Mouse (Mus musculus) forebrain, embryonic 13.5 days (tissue): Measurements from ENCODE around the gene Myh10. TPM values are rescaled to one million over a fixed set of nuclear protein-coding genes. Genes with fewer than 3 reads are reported as not detected.
"Not testable (repeated sequence)": the region's sequence is repeated elsewhere in the genome, so short reads cannot be mapped to it uniquely, and the experiment has no call there.

Source experiments
- ATAC-seq: fragments of 200-750 bp; cut with Nextera tagmentation; 2 replicates; pipeline ENCODE4 v1.8.0; 2017
- H3K27ac ChIP-seq: fragments of 300-500 bp; sonication (generic); 2 replicates; pipeline ENCODE4 v1.5.1; 2015; ENCODE audit warnings: inconsistent platforms, mild to moderate bottlenecking, moderate library complexity
- H3K27me3 ChIP-seq: fragments of 300-500 bp; sonication (generic); 2 replicates; pipeline ENCODE4 v1.6.1; 2015; ENCODE audit warnings: mild to moderate bottlenecking, inconsistent platforms
- H3K36me3 ChIP-seq: fragments of 300-500 bp; sonication (generic); 2 replicates; pipeline ENCODE4 v1.6.1; 2015; ENCODE audit warnings: mild to moderate bottlenecking, inconsistent platforms; ENCODE audit not compliant: poor library complexity, severe bottlenecking
- H3K4me1 ChIP-seq: fragments of 300-500 bp; sonication (generic); 2 replicates; pipeline ENCODE4 v1.6.1; 2015; ENCODE audit warnings: inconsistent platforms
- H3K4me2 ChIP-seq: fragments of 300-500 bp; sonication (generic); 2 replicates; pipeline ENCODE4 v1.6.1; 2015; ENCODE audit warnings: inconsistent platforms, mild to moderate bottlenecking, moderate library complexity
- H3K4me3 ChIP-seq: fragments of 300-500 bp; sonication (generic); 2 replicates; pipeline ENCODE4 v1.5.1; 2015; ENCODE audit warnings: mild to moderate bottlenecking, inconsistent platforms
- H3K9ac ChIP-seq: fragments of 300-500 bp; sonication (generic); 2 replicates; pipeline ENCODE4 v1.6.1; 2015; ENCODE audit warnings: mild to moderate bottlenecking, inconsistent platforms
- H3K9me3 ChIP-seq: fragments of 300-500 bp; sonication (generic); replicated peaks from 2 replicates; pipeline ENCODE4 v1.6.1; 2016; ENCODE audit warnings: inconsistent platforms
- WGBS: fragments of 180-500 bp; shearing (Covaris S2); methylation state at CpG from one replicate; pipeline ENCODE4 v1.1.7; 2015; 5-methylcytosine and 5-hydroxymethylcytosine counted together
- polyA plus RNA-seq: library from polyadenylated mRNA; unstranded; fragments of >200 nt; fragmentation: Nextera tagmentation; extraction: Ambion mirVana; gene quantifications from 2 replicates; pipeline ENCODE4 v1.2.1, GENCODE M21; 2015

The Myh10 gene
- polyA plus RNA-seq, 1 experiment from 2014 or later = 108 TPM

DNA sequence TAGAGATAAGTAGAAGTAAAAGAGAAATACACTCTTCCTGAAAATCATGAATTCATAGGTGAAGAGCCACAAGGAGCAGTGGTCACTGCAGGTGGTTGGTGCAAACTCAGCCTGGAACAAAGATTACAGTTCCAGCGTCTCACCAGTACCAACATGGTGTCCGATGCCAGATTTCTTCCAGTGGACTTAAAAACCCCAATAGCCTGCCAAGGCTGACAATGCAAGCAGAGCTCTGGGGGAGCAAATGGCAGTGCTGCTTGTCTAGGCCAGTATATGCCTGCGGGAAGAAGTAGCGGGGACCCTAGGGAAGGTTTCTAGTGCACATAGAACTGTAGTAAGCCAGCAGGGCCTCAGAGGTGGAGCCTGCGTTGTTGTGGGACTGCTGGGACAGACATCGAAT lies 40.7 kb downstream of the Myh10 start:
- Histone ChIP-seq H3K9me3 (no peaks in the 10 kb centered on the region), H3K4me3 (no peak overlapping the region), H3K4me2 (no peak overlapping the region), H3K27ac (no peak overlapping the region), H3K36me3 (peaks cover 37% of the 10 kb centered on the region), H3K9ac (no peak overlapping the region), H3K27me3 (no peaks in the 10 kb centered on the region), H3K4me1 (no peaks in the 10 kb centered on the region)
- no peak for ATAC-seq
- 89% methylated on average over 6 of the region's 6 CpGs for whole genome bisulfite sequencing

DNA sequence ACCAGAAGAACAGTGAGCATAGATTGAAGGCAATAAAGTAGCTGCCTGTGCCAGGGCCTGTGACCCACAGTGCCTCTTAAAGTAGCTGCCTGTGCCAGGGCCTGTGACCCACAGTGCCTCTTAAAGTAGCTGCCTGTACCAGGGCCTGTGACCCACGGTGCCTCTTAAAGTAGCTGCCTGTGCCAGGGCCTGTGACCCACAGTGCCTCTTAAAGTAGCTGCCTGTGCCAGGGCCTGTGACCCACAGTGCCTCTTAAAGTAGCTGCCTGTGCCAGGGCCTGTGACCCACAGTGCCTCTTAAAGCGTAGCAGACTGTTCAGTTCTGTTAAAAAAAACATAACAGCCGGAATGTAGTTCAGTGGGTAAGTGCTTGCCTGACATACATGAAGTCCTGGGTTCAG lies 42.0 kb downstream of the Myh10 start:
- H3K4me1 ChIP-seq, H3K27me3 ChIP-seq, H3K27ac ChIP-seq, H3K9me3 ChIP-seq, H3K4me3 ChIP-seq, ATAC-seq, H3K4me2 ChIP-seq, H3K9ac ChIP-seq: not testable (repeated sequence)
- peaks cover 38% of the 10 kb centered on the region for H3K36me3 ChIP-seq
- 95% methylated on average over 3 of the region's 3 CpGs for WGBS

DNA sequence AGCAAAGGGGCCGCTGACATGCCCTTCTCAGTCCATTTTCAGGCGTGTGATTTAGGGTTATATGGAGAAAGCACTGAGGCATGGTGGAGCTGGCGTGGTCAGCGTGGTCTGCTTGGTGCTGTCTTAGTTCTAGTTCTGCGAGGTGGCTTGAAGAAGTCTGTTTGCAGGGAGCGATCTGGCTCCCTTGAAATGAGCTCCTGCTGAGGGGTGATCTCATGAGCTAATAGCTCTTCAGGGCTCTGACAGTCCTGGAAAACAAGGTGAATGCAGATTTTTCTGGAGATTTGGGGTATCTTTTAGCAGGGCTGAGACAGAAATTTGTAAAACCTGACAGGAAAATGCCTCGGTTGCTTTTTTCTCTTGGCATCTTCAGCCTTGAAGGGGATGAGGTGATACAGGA lies 48.1 kb downstream of the Myh10 start:
- no peak for ATAC-seq
- WGBS = 91% methylated on average over 7 of the region's 7 CpGs
- peaks cover 60% of the 10 kb centered on the region for H3K36me3 ChIP-seq

DNA sequence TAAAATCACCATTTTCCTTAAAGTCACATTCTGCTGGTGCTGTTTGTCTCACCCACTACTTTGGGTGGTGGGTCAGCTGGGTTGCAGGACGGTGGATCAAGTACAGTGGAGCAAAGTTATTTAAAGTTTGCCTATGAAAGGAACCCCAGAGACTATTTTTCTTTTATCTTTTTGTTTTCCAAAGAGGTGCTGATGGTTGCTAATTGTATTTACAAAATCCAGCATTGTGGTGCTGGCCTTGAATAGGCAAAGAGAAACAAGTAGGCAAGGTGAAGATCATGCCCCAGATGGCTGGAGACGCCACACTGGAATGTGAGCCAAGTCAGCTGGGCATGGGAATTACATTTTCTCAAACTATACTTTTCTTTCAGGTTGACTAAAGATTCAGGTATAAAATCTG lies 51.3 kb downstream of the Myh10 start:
- WGBS = 78% methylated on average over 2 of the region's 2 CpGs
- Histone ChIP-seq H3K9ac (no peak overlapping the region), H3K9me3 (no peaks in the 10 kb centered on the region), H3K27ac (no peak overlapping the region), H3K27me3 (no peaks in the 10 kb centered on the region), H3K4me2 (no peak overlapping the region), H3K36me3 (peaks cover 62% of the 10 kb centered on the region), H3K4me1 (no peaks in the 10 kb centered on the region; the same call in 1 of the 2 replicates), H3K4me3 (no peak overlapping the region)
- no peak for ATAC-seq

More for the DNA sequence above, 48.1 kb downstream of the Myh10 start:
- H3K27ac ChIP-seq = no peak overlapping the region
- no peaks in the 10 kb centered on the region for H3K4me1 ChIP-seq
- H3K9ac ChIP-seq = no peak overlapping the region
- H3K9me3 ChIP-seq = no peaks in the 10 kb centered on the region
- no peak overlapping the region for H3K4me3 ChIP-seq
- H3K27me3 ChIP-seq = no peaks in the 10 kb centered on the region
- H3K4me2 ChIP-seq = no peak overlapping the region

DNA sequence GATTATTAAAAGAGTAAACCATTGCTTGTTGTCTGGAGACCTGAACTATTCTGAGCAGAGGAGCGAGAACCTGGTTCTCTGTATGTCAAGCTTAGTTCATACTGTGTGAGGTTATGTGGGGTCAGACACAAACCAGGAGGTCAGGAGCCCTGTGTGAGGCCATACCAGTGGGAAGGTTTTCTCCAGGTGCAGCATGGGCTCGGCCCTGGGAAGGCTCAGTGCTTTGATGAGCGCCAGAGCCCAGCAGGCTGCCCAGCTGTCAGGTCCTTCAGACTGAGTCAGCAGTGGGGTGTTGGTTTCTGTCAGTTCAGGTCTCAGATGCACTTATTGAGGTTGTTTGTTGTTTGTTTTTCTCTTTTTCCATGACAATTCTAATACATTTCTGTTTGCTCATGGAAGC lies 52.8 kb downstream of the Myh10 start:
- Histone ChIP-seq H3K36me3 (peaks cover 59% of the 10 kb centered on the region), H3K27ac (no peak overlapping the region)
- ATAC-seq = no peak

DNA sequence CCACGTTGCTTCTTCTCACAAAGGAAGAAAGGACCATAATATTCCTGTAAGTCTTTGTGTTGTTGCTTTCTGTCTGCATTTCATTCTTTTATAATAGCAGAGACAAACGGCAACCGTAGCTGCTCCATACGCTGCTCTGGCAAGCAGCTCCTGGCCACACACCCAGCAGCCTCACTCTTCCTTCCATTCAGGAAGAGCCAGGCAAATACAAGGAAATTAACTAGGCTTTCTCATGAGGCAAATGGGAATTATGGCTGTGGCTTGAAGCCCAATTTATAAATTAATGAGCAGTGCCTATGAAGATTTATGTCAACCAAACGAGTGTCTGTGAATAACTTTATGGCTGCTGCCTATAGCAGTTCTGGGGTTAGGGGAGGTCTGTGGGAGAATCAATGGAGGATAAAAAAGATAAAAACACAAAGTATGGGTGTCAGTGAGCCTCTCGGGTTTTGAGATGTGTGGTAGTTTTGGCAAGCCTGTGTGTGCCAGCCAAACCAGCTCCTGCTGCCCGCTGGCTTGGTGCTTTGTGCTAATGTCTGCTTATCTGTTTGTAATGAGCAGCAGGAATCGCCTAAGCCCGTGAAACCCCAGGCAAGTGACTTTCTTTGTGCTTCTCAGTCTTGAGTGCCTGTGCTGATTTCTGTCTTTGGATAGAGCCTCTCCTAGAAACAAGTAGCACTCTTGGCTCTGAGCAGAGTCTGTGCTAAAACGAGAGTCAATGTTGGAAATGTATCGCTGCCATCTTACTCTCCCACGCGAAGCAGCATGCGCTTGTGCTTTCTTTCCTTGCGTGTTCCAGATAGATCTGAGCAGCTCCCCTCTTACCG lies 54.2 kb downstream of the Myh10 start:
- WGBS = 73% methylated on average over 16 of the region's 16 CpGs
- H3K9ac ChIP-seq = no peak overlapping the region
- H3K4me2 ChIP-seq = no peak overlapping the region
- H3K4me3 ChIP-seq = no peak overlapping the region
- no peaks in the 10 kb centered on the region for H3K9me3 ChIP-seq
- ATAC-seq = no peak
- peak overlapping the region; percentile 45 for H3K27ac ChIP-seq
- no peaks in the 10 kb centered on the region; the same call in 1 of the 2 replicates for H3K4me1 ChIP-seq
- peaks cover 48% of the 10 kb centered on the region for H3K36me3 ChIP-seq
- H3K27me3 ChIP-seq = no peaks in the 10 kb centered on the region

More for the DNA sequence above, 52.8 kb downstream of the Myh10 start:
- no peaks in the 10 kb centered on the region for H3K9me3 ChIP-seq
- no peak overlapping the region for H3K4me2 ChIP-seq
- no peak overlapping the region for H3K4me3 ChIP-seq
- no peaks in the 10 kb centered on the region; the same call in 1 of the 2 replicates for H3K4me1 ChIP-seq
- no peak overlapping the region for H3K9ac ChIP-seq
- WGBS = 83% methylated on average over 3 of the region's 3 CpGs
- H3K27me3 ChIP-seq = no peaks in the 10 kb centered on the region

DNA sequence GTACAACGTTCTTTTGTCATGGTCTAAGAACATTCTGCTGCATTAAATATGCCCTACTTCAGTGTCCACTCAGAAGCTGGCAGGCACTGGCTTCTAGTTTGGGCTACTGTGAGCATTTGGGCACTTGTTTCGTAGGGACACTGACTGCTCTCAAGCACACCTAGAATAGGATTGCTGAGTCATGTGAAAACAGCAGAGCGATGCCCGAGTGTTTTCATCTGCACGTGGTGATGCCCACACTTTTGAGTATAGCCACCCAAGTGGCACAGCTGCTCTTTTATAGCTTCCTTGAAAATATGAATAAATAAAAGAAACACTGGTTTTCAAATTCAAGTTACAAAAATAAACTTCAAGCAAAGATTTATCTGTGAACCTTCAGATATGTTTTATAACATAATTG lies 56.8 kb downstream of the Myh10 start:
- Histone ChIP-seq H3K9me3 (no peaks in the 10 kb centered on the region), H3K4me2 (no peak overlapping the region), H3K27me3 (no peaks in the 10 kb centered on the region), H3K9ac (no peak overlapping the region), H3K27ac (no peak overlapping the region), H3K4me1 (no peaks in the 10 kb centered on the region; the same call in 1 of the 2 replicates), H3K4me3 (no peak overlapping the region), H3K36me3 (peaks cover 51% of the 10 kb centered on the region)
- 87% methylated on average over 5 of the region's 5 CpGs for WGBS
- no peak for ATAC-seq

DNA sequence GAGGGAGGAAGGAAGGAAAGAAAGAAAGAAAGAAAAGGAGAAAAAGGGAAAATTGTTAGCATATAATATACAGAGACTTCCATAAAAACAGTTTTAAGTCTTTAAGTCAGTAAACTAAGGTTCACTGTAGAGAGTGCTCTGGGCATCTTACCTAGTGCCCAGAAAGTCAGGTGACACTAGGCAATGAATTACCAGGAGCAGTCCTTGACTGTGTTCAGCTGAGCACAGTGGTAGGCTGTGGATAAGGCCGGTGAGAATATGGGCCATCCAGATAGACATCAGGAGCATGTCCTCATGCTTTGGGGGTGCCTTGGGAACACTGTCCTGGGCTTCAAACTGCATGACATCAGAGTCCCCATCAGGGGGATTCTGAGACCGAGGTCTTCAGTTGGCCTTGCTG lies 58.8 kb downstream of the Myh10 start:
- no peak overlapping the region for H3K9ac ChIP-seq
- no peak overlapping the region for H3K27ac ChIP-seq
- no peak for ATAC-seq
- no peaks in the 10 kb centered on the region for H3K9me3 ChIP-seq
- peaks cover 12% of the 10 kb centered on the region for H3K4me1 ChIP-seq
- H3K4me3 ChIP-seq = no peak overlapping the region
- WGBS = 90% methylated on average over 2 of the region's 2 CpGs
- H3K36me3 ChIP-seq = peaks cover 49% of the 10 kb centered on the region
- H3K27me3 ChIP-seq = no peaks in the 10 kb centered on the region
- H3K4me2 ChIP-seq = no peak overlapping the region

DNA sequence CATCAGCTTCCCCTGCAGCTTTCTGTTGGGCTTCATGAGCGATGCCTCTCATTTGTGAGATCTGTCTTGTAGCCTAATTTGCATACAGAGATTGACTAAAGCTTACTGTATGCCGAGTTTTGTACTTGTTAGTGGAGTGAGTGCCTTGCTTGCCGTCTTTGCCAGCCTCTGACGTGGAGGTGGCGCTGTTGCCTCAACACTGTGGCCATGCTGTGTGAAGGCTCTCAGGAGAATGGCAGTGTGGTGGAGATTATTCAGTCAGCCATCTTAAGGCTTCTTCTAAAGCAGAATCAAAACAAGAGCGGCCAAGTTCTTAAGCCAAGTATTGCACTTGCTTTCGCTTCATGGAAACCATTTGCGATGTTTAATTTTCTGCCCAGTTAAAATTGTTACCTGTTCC lies 59.6 kb downstream of the Myh10 start:
- H3K9me3 ChIP-seq = no peaks in the 10 kb centered on the region
- no peak overlapping the region for H3K27ac ChIP-seq
- H3K4me3 ChIP-seq = no peak overlapping the region
- peaks cover 42% of the 10 kb centered on the region for H3K36me3 ChIP-seq
- no peaks in the 10 kb centered on the region for H3K27me3 ChIP-seq
- no peak overlapping the region for H3K9ac ChIP-seq
- 72% methylated on average over 8 of the region's 8 CpGs for WGBS
- H3K4me1 ChIP-seq = peaks cover 12% of the 10 kb centered on the region
- H3K4me2 ChIP-seq = no peak overlapping the region
- ATAC-seq = no peak

DNA sequence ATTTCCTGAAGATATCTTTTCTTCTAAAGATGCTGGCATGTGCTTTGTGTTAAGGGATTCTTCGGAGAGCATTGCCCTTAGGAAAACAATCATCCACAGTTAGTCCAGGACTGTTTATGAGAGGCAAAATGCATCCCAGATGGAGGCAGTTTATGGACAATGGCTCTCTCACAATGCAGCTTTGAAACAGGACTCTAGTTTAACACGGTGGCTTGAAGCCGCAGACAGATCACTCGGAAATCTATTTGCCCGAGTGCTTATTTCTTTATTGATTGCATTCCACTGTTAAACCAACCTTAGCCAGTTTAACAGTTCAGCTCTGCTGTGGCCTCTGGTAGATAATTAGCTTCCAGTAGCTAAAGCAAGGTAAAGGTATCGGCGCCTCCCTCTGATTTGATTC lies 62.9 kb downstream of the Myh10 start:
- no peaks in the 10 kb centered on the region for H3K9me3 ChIP-seq

DNA sequence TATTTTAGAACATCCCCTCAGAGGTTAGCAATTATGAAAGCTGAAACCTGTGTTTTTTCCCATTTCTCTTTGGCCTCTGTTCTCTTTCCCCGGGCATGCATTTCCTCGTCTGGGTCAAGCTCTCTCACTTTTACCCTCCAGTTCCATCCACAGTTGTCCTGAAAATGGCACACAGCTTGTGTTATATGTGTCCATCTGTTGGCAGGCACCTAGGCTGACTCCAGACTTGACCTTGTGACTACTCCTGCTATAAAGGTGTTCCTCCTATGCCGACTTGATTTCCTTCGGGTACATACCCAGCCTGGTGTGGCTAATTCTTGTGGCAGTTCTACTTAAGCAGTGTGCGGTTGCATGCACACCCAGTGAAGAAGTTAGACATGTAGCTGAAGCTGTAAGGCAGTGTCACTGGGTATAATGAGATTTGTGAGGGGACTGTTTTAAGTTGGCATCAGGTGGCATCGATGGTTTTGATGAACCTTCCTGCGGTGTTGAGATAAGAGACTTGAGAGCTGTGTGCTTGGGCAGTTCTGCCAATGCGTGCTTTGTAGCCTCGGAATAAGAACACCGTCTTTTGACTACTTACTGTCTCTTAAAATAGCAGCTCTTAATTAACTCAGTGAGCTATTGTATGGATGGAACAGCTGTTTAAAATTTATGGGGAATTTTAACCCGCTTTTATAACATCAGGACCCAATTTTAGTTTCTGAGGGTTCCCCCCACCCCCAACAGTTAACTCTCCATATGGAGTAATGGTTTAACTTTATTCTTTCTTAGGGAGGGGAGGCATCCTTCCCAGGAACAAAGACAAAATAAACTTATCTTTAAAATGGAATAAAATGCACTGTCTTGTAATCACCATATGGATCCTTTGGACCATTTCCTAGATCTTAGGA lies 65.3 kb downstream of the Myh10 start:
- Histone ChIP-seq H3K27ac (no peak overlapping the region), H3K4me3 (no peak overlapping the region), H3K36me3 (peaks cover 38% of the 10 kb centered on the region), H3K27me3 (no peaks in the 10 kb centered on the region), H3K9me3 (no peaks in the 10 kb centered on the region), H3K9ac (no peak overlapping the region), H3K4me2 (no peak overlapping the region), H3K4me1 (peaks cover 18% of the 10 kb centered on the region)
- ATAC-seq = no peak
- WGBS = 77% methylated on average over 11 of the region's 11 CpGs

More for the DNA sequence above, 62.9 kb downstream of the Myh10 start:
- no peak overlapping the region for H3K4me2 ChIP-seq
- peaks cover 20% of the 10 kb centered on the region; the same call in 1 of the 2 replicates for H3K36me3 ChIP-seq
- ATAC-seq = no peak
- WGBS = 57% methylated on average over 7 of the region's 7 CpGs
- H3K27ac ChIP-seq = 0 out of 2 replicates have a peak overlapping the region, but pooled peaks have one; percentile 41
- no peaks in the 10 kb centered on the region for H3K27me3 ChIP-seq
- H3K4me1 ChIP-seq = peaks cover 18% of the 10 kb centered on the region
- no peak overlapping the region for H3K4me3 ChIP-seq
- no peak overlapping the region for H3K9ac ChIP-seq

DNA sequence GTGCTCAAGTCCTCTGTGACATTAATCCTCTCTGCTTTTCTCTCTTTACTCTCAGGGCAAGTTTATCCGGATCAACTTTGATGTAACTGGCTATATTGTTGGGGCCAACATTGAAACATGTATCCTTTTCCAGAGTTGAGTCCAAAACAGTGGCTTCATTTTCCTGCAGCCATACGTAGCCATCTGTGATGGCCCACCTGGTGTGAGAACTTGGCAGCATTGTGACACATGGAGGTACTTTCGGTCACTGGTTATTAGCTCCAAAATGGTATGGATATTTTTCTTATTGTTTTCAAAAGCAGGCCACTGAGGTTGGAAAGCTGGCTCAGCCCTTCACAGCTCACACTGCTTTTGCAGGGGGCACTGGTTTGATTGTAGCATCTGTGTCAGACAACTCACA lies 68.3 kb downstream of the Myh10 start:
- H3K36me3 ChIP-seq = peaks cover 52% of the 10 kb centered on the region
- no peak overlapping the region for H3K27ac ChIP-seq
- H3K4me3 ChIP-seq = no peak overlapping the region
- no peak for ATAC-seq
- no peaks in the 10 kb centered on the region for H3K9me3 ChIP-seq
- no peak overlapping the region for H3K4me2 ChIP-seq
- H3K4me1 ChIP-seq = peaks cover 12% of the 10 kb centered on the region
- no peaks in the 10 kb centered on the region for H3K27me3 ChIP-seq
- WGBS = 80% methylated on average over 3 of the region's 3 CpGs
- H3K9ac ChIP-seq = no peak overlapping the region
